Mouse (Mus musculus) megakaryocyte, embryonic 14.5 days (primary cell): Measurements from ENCODE around the gene Plvap.

ENCODE experiments used
- FLI1 ChIP-seq: IDR thresholded peaks from 2 replicates; pipeline ENCODE4 v1.6.1; 2012; ENCODE audit warnings: low read length, inconsistent platforms, mixed read lengths
- GATA1 ChIP-seq: IDR thresholded peaks from 3 replicates; pipeline ENCODE4 v1.6.1; 2012; ENCODE audit warnings: mixed read lengths, low read length, inconsistent platforms, borderline replicate concordance

- TF ChIP-seq GATA1 (no peak), FLI1 (no peak)
These were observed 32.2 kb upstream of the Plvap start for GRCm38 (mm10) chr8:71543755-71544154.
